ENCODE assay signal across 25 mouse cellular contexts in genomic region chr4:59411153-59411552, GRCm38 (mm10).
"Had no signal": no experiment of that assay in that cellular context is flagged by ENCODE, and none has a peak within 500 bp of the region (broad histone marks: within the 10 kb centered on the region; RNA-seq: fewer than 3 reads in every experiment).

No protein-coding gene starts in this region.

- H3K9me3 ChIP-seq: embryonic facial prominence, embryonic 10.5 days; embryonic facial prominence, embryonic 12.5 days; embryonic facial prominence, embryonic 13.5 days; embryonic facial prominence, embryonic 15.5 days; forebrain, embryonic 10.5 days; forebrain, embryonic 12.5 days; forebrain, embryonic 13.5 days; forebrain, embryonic 15.5 days had no signal

- H3K36me3 ChIP-seq: embryonic facial prominence, embryonic 10.5 days; embryonic facial prominence, embryonic 12.5 days; embryonic facial prominence, embryonic 13.5 days; embryonic facial prominence, embryonic 15.5 days; forebrain, embryonic 10.5 days; forebrain, embryonic 12.5 days; forebrain, embryonic 15.5 days had no signal

- H3K27me3 ChIP-seq: embryonic facial prominence, embryonic 12.5 days; embryonic facial prominence, embryonic 13.5 days; embryonic facial prominence, embryonic 15.5 days; forebrain, embryonic 12.5 days; forebrain, embryonic 13.5 days; forebrain, embryonic 15.5 days had no signal

- H3K4me3 ChIP-seq: embryonic facial prominence, embryonic 10.5 days; embryonic facial prominence, embryonic 12.5 days; embryonic facial prominence, embryonic 13.5 days; embryonic facial prominence, embryonic 15.5 days; erythroblast, embryonic 14.5 days; forebrain, embryonic 10.5 days; forebrain, embryonic 12.5 days; forebrain, embryonic 13.5 days; forebrain, embryonic 15.5 days; gastrocnemius, adult 2 months; heart, adult 2 months had no signal

- ATAC-seq: forebrain, embryonic 13.5 days; forebrain, embryonic 14.5 days; forebrain, embryonic 15.5 days; forebrain, embryonic 16.5 days; forebrain, postnatal 0 days had no signal

- H3K27ac ChIP-seq: embryonic facial prominence, embryonic 10.5 days; embryonic facial prominence, embryonic 12.5 days; embryonic facial prominence, embryonic 13.5 days; embryonic facial prominence, embryonic 15.5 days; forebrain, embryonic 10.5 days; forebrain, embryonic 12.5 days; forebrain, embryonic 13.5 days; forebrain, embryonic 15.5 days; gastrocnemius, adult 2 months; heart, adult 2 months had no signal

- DNase-seq: cerebellum, adult 2 months; cerebellum, adult 8-10 months; cerebellum, adult 9-10 months; cerebellum, adult 9-11 months; cerebellum, postnatal 36 days; embryo, embryonic 11 days; forebrain, postnatal 0 days; gastrocnemius, adult 2 months; gastrocnemius, postnatal 10 days; gastrocnemius, postnatal 14 days; gastrocnemius, postnatal 25 days; gastrocnemius, postnatal 36 days; heart, adult 18-20 months; heart, adult 2 months had no signal

- H3K4me1 ChIP-seq: embryonic facial prominence, embryonic 10.5 days; embryonic facial prominence, embryonic 12.5 days; embryonic facial prominence, embryonic 13.5 days; embryonic facial prominence, embryonic 15.5 days; forebrain, embryonic 10.5 days; forebrain, embryonic 12.5 days; forebrain, embryonic 13.5 days; forebrain, embryonic 15.5 days had no signal
